20 mouse cellular contexts compared by ENCODE assay signal in genomic region chr13:37860204-37860603, GRCm38 (mm10).
A peak's percentile ranks its signal among the peaks of the same experiment; 100 is the strongest.
DNase-seq lines count a peak whose midpoint lies in the region; ATAC-seq and TF ChIP-seq lines count a peak whose summit lies in the region.
"Had no signal": no experiment of that assay in that cellular context is flagged by ENCODE, and none has a peak within 500 bp of the region (broad histone marks: within the 10 kb centered on the region; RNA-seq: fewer than 3 reads in every experiment).

No protein-coding gene starts in this region.

- WGBS in heart, embryonic 13.5 days = 83% methylated on average over 3 of the region's 3 CpGs
- WGBS in liver, embryonic 16.5 days (ENCODE audit: insufficient replicate concordance) = 24% methylated on average over 3 of the region's 3 CpGs
- 89% methylated on average over 3 of the region's 3 CpGs for WGBS in midbrain, embryonic 13.5 days

- dilution Hi-C loops in CH12.LX (cut with MboI; ENCODE audit: extremely low pct_ligation_motif_present, extremely low pct_unique_long_range_greater_than_20kb, low sequenced_read_pairs) = no loop called here

- no peak for TF ChIP-seq CTCF in CH12.LX (conservative IDR thresholded peaks at IDR 0.05 in 1 of 2, IDR thresholded peaks at IDR 0.05 in 1 of 2; ENCODE audit: low read depth in 2 of 2, low read length in 2 of 2)
- TF ChIP-seq CTCF in G1E (IDR thresholded peaks at IDR 0.05; ENCODE audit: low read depth, low read length) = no peak

- intact Hi-C loops in heart, postnatal 10 days (cut with DNase I) = no loop called here

- peak overlapping the region; percentile 11; the same call in 1 of the 2 replicates for H3K4me2 ChIP-seq in heart, embryonic 13.5 days
- H3K4me2 ChIP-seq in CH12.LX (ENCODE audit: insufficient read depth, low read depth, poor library complexity, severe bottlenecking) = no peak overlapping the region
- peak overlapping the region; percentile 99 for H3K4me2 ChIP-seq in liver, embryonic 16.5 days (ENCODE audit: low read depth, low read length)
- no peak overlapping the region for H3K4me2 ChIP-seq in midbrain, embryonic 13.5 days (replicated peaks)
- H3K4me2 ChIP-seq: forebrain, embryonic 13.5 days; heart, embryonic 15.5 days had no signal

- TF ChIP-seq RAD21 in CH12.LX (IDR thresholded peaks at IDR 0.05; ENCODE audit: low read depth, low read length) = no peak

- ATAC-seq in heart, embryonic 13.5 days (ENCODE audit: extremely low read depth, insufficient number of reproducible peaks, low FRiP score, low TSS enrichment) = no peak
- no peak for ATAC-seq in G1E (ENCODE audit: extremely low read depth, insufficient number of reproducible peaks, low FRiP score, poor library complexity, severe bottlenecking)
- no peak for ATAC-seq in liver, embryonic 16.5 days (ENCODE audit: low read depth)
- ATAC-seq in midbrain, embryonic 13.5 days = no peak
- ATAC-seq: activated CD4-positive, CD25-positive, alpha-beta regulatory T cell, adult 4 months; forebrain, embryonic 13.5 days; lung, postnatal 0 days; midbrain, embryonic 16.5 days had no signal

- in situ Hi-C loops in CH12.LX (cut with MboI; ENCODE audit: low pct_ligation_motif_present, low pct_unique_long_range_greater_than_20kb, low sequenced_read_pairs) = no loop called here

- H3K36me3 ChIP-seq in heart, embryonic 13.5 days = peaks cover 3% of the 10 kb centered on the region; the same call in 1 of the 2 replicates
- H3K36me3 ChIP-seq in CH12.LX (replicated peaks in 1 of 2; ENCODE audit: control insufficient read depth in 1 of 2, insufficient read depth in 1 of 2, low read length in 1 of 2) = peaks cover 4 to 10% of the 10 kb centered on the region in 2 experiments
- H3K36me3 ChIP-seq in G1E (replicated peaks) = peaks cover 56% of the 10 kb centered on the region
- H3K36me3 ChIP-seq in liver, embryonic 16.5 days (ENCODE audit: control insufficient read depth, insufficient read depth) = no peaks in the 10 kb centered on the region
- no peaks in the 10 kb centered on the region for H3K36me3 ChIP-seq in midbrain, embryonic 13.5 days
- H3K36me3 ChIP-seq: heart, embryonic 15.5 days; hindbrain, embryonic 10.5 days had no signal

- H3K79me2 ChIP-seq in CH12.LX (replicated peaks; ENCODE audit: control insufficient read depth, extremely low read depth, insufficient read depth, poor library complexity, severe bottlenecking) = peaks cover 59% of the 10 kb centered on the region

- 0 out of 2 replicates have a peak overlapping the region, but pooled peaks have one; percentile 24 for H3K27ac ChIP-seq in heart, embryonic 13.5 days (replicated peaks)
- 0 out of 2 replicates have a peak overlapping the region, but pooled peaks have one; percentile 24 for H3K27ac ChIP-seq in CH12.LX (ENCODE audit: insufficient read depth, low read depth)
- peak overlapping the region; percentile 94 for H3K27ac ChIP-seq in liver, embryonic 16.5 days (ENCODE audit: low read length)
- H3K27ac ChIP-seq in midbrain, embryonic 13.5 days = no peak overlapping the region
- H3K27ac ChIP-seq: forebrain, embryonic 13.5 days; heart, embryonic 15.5 days; hindbrain, embryonic 10.5 days had no signal

- H3K9ac ChIP-seq in heart, embryonic 13.5 days = 0 out of 2 replicates have a peak overlapping the region, but pooled peaks have one; percentile 44
- H3K9ac ChIP-seq in CH12.LX (ENCODE audit: insufficient read depth, low read depth) = no peak overlapping the region
- peak overlapping the region; percentile 63 for H3K9ac ChIP-seq in liver, embryonic 16.5 days (ENCODE audit: low read depth, low read length)
- H3K9ac ChIP-seq in midbrain, embryonic 13.5 days (replicated peaks) = no peak overlapping the region
- H3K9ac ChIP-seq: forebrain, embryonic 13.5 days; heart, embryonic 15.5 days had no signal

- TF ChIP-seq POLR2A in CH12.LX (IDR thresholded peaks at IDR 0.05; ENCODE audit: low read depth, low read length) = no peak

- no peak for TF ChIP-seq EP300 in CH12.LX (IDR thresholded peaks at IDR 0.05; ENCODE audit: low read length)

- no peak overlapping the region for H3K4me3 ChIP-seq in heart, embryonic 13.5 days
- H3K4me3 ChIP-seq in CH12.LX (replicated peaks in 1 of 3; ENCODE audit: low read depth in 2 of 3, low read length in 2 of 3, poor library complexity in 1 of 3) (no peak overlapping the region), G1E (ENCODE audit: low read depth, low read length) (peak overlapping the region; percentile 46; the same call in 1 of the 2 replicates)
- H3K4me3 ChIP-seq in liver, embryonic 16.5 days (ENCODE audit: low read depth, low read length) = peak overlapping the region; percentile 29
- H3K4me3 ChIP-seq in midbrain, embryonic 13.5 days (replicated peaks) = no peak overlapping the region
- H3K4me3 ChIP-seq: forebrain, embryonic 13.5 days; heart, embryonic 15.5 days; hindbrain, embryonic 10.5 days had no signal

- peaks cover 78% of the 10 kb centered on the region for H3K4me1 ChIP-seq in heart, embryonic 13.5 days
- peaks cover 30 to 80% of the 10 kb centered on the region in 2 experiments for H3K4me1 ChIP-seq in CH12.LX (ENCODE audit: control insufficient read depth in 1 of 2, insufficient read depth in 2 of 2)
- H3K4me1 ChIP-seq in G1E (ENCODE audit: insufficient read depth, low read depth, low read length) = peaks cover 83% of the 10 kb centered on the region
- H3K4me1 ChIP-seq in liver, embryonic 16.5 days (ENCODE audit: control insufficient read depth, low read depth, low read length) = peaks cover 70% of the 10 kb centered on the region
- H3K4me1 ChIP-seq in midbrain, embryonic 13.5 days (replicated peaks) = peaks cover 27% of the 10 kb centered on the region

- DNase-seq in heart, postnatal 10 days = no peak
- DNase-seq in CH12.LX (ENCODE audit: extremely low read depth) (no peak), G1E (ENCODE audit: low spot score) (no peak)
- no peak for DNase-seq in spleen, postnatal 14 days (ENCODE audit: low spot score in 2 of 2)
- DNase-seq: adrenal gland, postnatal 10 days; cerebellum, adult 11 months; cerebellum, postnatal 14 days; kidney, adult 2 months; kidney, postnatal 10 days; right cerebral cortex, postnatal 25 days; thymus, postnatal 25 days had no signal

- H3K9me3 ChIP-seq in heart, embryonic 13.5 days = no peaks in the 10 kb centered on the region
- H3K9me3 ChIP-seq in CH12.LX (replicated peaks; ENCODE audit: low read length) (peaks cover 2% of the 10 kb centered on the region), G1E (replicated peaks) (no peaks in the 10 kb centered on the region)
- no peaks in the 10 kb centered on the region for H3K9me3 ChIP-seq in liver, embryonic 16.5 days (replicated peaks; ENCODE audit: control insufficient read depth, low read length)
- H3K9me3 ChIP-seq in midbrain, embryonic 13.5 days = no peaks in the 10 kb centered on the region
- H3K9me3 ChIP-seq: forebrain, embryonic 13.5 days; heart, embryonic 15.5 days; hindbrain, embryonic 10.5 days had no signal

- H3K27me3 ChIP-seq in heart, embryonic 13.5 days (replicated peaks) = no peaks in the 10 kb centered on the region
- no peaks in the 10 kb centered on the region for H3K27me3 ChIP-seq in CH12.LX (replicated peaks)
- no peaks in the 10 kb centered on the region for H3K27me3 ChIP-seq in G1E (ENCODE audit: insufficient read depth, low read length)
- H3K27me3 ChIP-seq in liver, embryonic 16.5 days (ENCODE audit: control insufficient read depth, insufficient read depth, low read depth, low read length) = no peaks in the 10 kb centered on the region
- H3K27me3 ChIP-seq in midbrain, embryonic 13.5 days = peaks cover 21% of the 10 kb centered on the region
- H3K27me3 ChIP-seq: heart, embryonic 15.5 days had no signal

TF ChIP-seq in CH12.LX, 34 proteins besides CTCF, POLR2A, EP300 and RAD21:
- no peak for TF ChIP-seq E2F4 (IDR thresholded peaks at IDR 0.05; ENCODE audit: insufficient replicate concordance, low read depth, low read length)
- TF ChIP-seq PAX5 (IDR thresholded peaks at IDR 0.05; ENCODE audit: low read length) = no peak
- TF ChIP-seq GABPA (IDR thresholded peaks at IDR 0.05; ENCODE audit: insufficient replicate concordance, low read depth, low read length) = no peak
- TF ChIP-seq ZMIZ1 (IDR thresholded peaks at IDR 0.05; ENCODE audit: low read depth, low read length) = no peak
- no peak for TF ChIP-seq UBTF (IDR thresholded peaks at IDR 0.05; ENCODE audit: low read depth, low read length)
- no peak for TF ChIP-seq RCOR1 (conservative IDR thresholded peaks at IDR 0.05; ENCODE audit: low read depth, low read length)
- TF ChIP-seq TCF12 (IDR thresholded peaks at IDR 0.05; ENCODE audit: low read depth, low read length) = no peak
- TF ChIP-seq USF2 (conservative IDR thresholded peaks at IDR 0.05; ENCODE audit: low read depth, low read length) = no peak
- TF ChIP-seq HCFC1 (IDR thresholded peaks at IDR 0.05; ENCODE audit: low read depth, low read length) = no peak
- TF ChIP-seq SMC3 (IDR thresholded peaks at IDR 0.05; ENCODE audit: low read depth, low read length) = no peak
- TF ChIP-seq MAX (IDR thresholded peaks at IDR 0.05; ENCODE audit: low read length) = no peak

Comparison
In these comparisons a context has a peak if more than half of its experiments do, and no peak if none do; other contexts are left out.
1. H3K4me2 ChIP-seq: peak in heart, embryonic 13.5 days (single experiment) and liver, embryonic 16.5 days (single experiment); none in CH12.LX (single experiment) and midbrain, embryonic 13.5 days (single experiment).
2. H3K4me3 ChIP-seq: peak in G1E (single experiment) and liver, embryonic 16.5 days (single experiment); none in heart, embryonic 13.5 days (single experiment), CH12.LX (0 of 3) and midbrain, embryonic 13.5 days (single experiment).
3. H3K9ac ChIP-seq: peak in heart, embryonic 13.5 days (single experiment) and liver, embryonic 16.5 days (single experiment); none in CH12.LX (single experiment) and midbrain, embryonic 13.5 days (single experiment).